Mouse (Mus musculus) liver, postnatal 0 days (tissue): Measurements from ENCODE around the gene Meis1.

Experiments
- CTCF ChIP-seq: sonication (generic); IDR thresholded peaks from 2 replicates; pipeline ENCODE4 v1.5.1; 2016; ENCODE audit warnings: antibody characterized with exemption, low read depth
- EP300 ChIP-seq: IDR thresholded peaks from 2 replicates; pipeline ENCODE4 v1.6.1; 2016; ENCODE audit warnings: antibody characterized with exemption, low read depth, mild to moderate bottlenecking

DNA sequence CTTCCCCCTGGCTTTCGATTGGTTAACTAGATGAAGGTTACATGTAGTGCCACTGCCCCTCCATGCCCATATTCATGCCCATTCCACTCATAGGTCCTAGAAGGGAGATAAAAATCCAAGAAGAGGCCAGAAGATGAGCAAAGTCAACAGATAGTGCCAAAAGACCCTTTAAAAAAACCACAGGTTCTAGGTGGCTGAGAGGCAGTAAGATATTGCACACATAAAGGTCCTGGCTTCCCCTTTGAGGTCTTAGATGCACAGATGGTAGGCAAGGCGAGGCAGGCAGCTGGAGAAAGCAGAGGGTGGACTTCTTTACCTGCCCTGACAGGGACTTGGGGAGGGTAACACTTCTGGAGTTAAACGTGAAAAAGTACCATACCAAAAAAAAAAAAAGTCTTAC lies 134.8 kb downstream of the Meis1 start:
- TF ChIP-seq CTCF (no peak), EP300 (no peak)
